Mouse (Mus musculus): ENCODE measurements at regions not wholly inside any gene's neighbourhood (a gene's known extent, or its start where the extent isn't known, plus 50 kb on each side); places are given as distances from the start of the nearest gene placed in this dataset.

DNA sequence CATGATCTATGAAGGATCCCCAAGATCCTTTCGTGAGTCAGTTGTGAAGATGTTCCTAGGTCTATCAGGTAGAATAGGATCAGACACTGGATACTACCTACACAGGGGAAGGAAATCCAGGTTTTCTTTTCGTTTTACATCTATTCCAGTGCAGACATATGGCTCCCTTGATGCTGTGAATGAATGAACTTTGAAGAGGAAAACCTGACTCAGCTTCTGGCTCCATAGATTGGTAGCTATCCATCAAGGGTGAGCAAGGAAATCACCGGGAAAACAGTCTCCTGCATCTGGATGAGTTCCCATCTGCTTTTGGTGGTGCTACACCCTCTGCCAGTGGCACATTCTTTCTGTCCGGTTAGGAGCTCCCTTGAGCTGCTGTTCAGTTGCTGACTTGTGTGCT, 687.8 kb downstream of the Hs3st4 start:
- TF ChIP-seq CTCF (conservative IDR thresholded peaks at IDR 0.05; ENCODE audit: low read length) (no peak), POU5F1 (IDR thresholded peaks at IDR 0.05; ENCODE audit: borderline replicate concordance, low read length) (no peak)
